Mouse (Mus musculus) Patski (cell line): Measurements from ENCODE around the gene Hinfp. TPM values are rescaled to one million over a fixed set of nuclear protein-coding genes. Genes with fewer than 3 reads are reported as not detected.
"Not testable (repeated sequence)": the region's sequence is repeated elsewhere in the genome, so short reads cannot be mapped to it uniquely, and the experiment has no call there.

ENCODE experiments used
- ATAC-seq: fragments of 100-300 bp; one replicate; pipeline ENCODE4 v1.8.0; 2021
- CTCF ChIA-PET: fragments of 350-600 bp; sonication (Branson Sonifier 250); formaldehyde crosslinking; loops from one replicate; lab custom pipeline; 2022; ENCODE audit warnings: inconsistent platforms; lab: Charles Lee
- POLR2A ChIA-PET: fragments of 350-600 bp; sonication (Branson Sonifier 250); formaldehyde crosslinking; loops from one replicate; lab custom pipeline; 2022; ENCODE audit warnings: antibody characterized with exemption, inconsistent platforms; lab: Charles Lee
- DNase-seq: peaks from one replicate; pipeline ENCODE4 v3.0.0-alpha.2; 2011; ENCODE audit warnings: low read depth, low spot score
- H3K27me3 ChIP-seq: fragments of 371-371 bp; one replicate; pipeline ENCODE4 v1.5.1; 2021
- CTCF ChIP-seq: fragments of 100-300 bp; IDR thresholded peaks from one replicate; pipeline ENCODE4 v1.5.1; 2021
- in situ Hi-C: fragments of 300-500 bp; cut with MboI; formaldehyde crosslinking; loops from 3 replicates; pipeline ENCODE4 v1.11.1; 2018; ENCODE audit warnings: low pct_unique_long_range_greater_than_20kb, mixed read lengths
- polyA plus RNA-seq: library from polyadenylated mRNA; unstranded; gene quantifications from one replicate; pipeline ENCODE4 v1.2.3, GENCODE M21; 2021

The Hinfp gene
- polyA plus RNA-seq, 1 experiment from 2014 or later, result 18.1 TPM

- DNase-seq, result no peak
- CTCF ChIA-PET, result no interaction called here
- in situ Hi-C loops, result no loop called here
Measured at GRCm38 (mm10) chr9:44324147-44324546, 18.7 kb upstream of the Hinfp start.

GRCm38 (mm10) chr9:44323656-44324055 is 18.2 kb upstream of the Hinfp start:
- H3K27me3 ChIP-seq, POLR2A ChIA-PET, DNase-seq, in situ Hi-C loops, ATAC-seq: not testable (repeated sequence)
- CTCF ChIA-PET, result interaction anchor here (1.6 to 1.9 kb wide), 2 partner anchors 11 to 90 kb away, joined by 3 to 7 read pairs; partner anchors contain the start of gene H2afx

More at GRCm38 (mm10) chr9:44324147-44324546, 18.7 kb upstream of the Hinfp start:
- H3K27me3 ChIP-seq, result no peaks in the 10 kb centered on the region
- POLR2A ChIA-PET, result no interaction called here
- no peak for TF ChIP-seq CTCF
- no peak for ATAC-seq

DNA sequence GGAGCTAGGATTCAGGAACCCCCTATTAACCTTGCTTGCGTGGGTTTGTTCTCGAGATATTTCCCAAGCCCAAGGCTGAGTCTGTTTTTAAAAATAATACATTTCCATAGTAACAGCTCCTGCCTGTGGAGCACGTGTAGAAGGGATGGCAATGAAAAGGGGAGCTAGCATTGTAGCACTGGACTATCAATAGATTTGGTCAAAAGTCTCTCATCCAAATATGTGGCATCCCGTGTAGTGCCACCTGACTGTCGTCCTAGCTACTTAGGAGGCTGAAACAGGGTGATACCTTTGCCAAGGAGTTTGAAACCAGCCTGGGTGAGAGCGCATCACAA is 15.3 kb upstream of the Hinfp start:
- in situ Hi-C loops, result no loop called here
- TF ChIP-seq CTCF, result no peak
- DNase-seq (no peak), ATAC-seq (no peak)
- POLR2A ChIA-PET, result interaction anchor here (0.9 to 2.8 kb wide), 3 partner anchors 8 to 58 kb away, joined by 3 to 16 read pairs (median 5); partner anchors contain the start of gene H2afx
- CTCF ChIA-PET, result interaction anchor here (0.7 to 1.7 kb wide), 3 partner anchors 9 to 62 kb away, joined by 3 read pairs; no protein-coding TSS in a partner anchor
- no peaks in the 10 kb centered on the region for H3K27me3 ChIP-seq

- no peak for TF ChIP-seq CTCF
- in situ Hi-C loops, result no loop called here
- CTCF ChIA-PET, result interaction anchor here (0.6 to 1.7 kb wide), 4 partner anchors 9 to 63 kb away, joined by 3 read pairs; no protein-coding TSS in a partner anchor
- H3K27me3 ChIP-seq, result no peaks in the 10 kb centered on the region
- peak; percentile 71 for DNase-seq
- peak; percentile 91 for ATAC-seq
- POLR2A ChIA-PET, result interaction anchor here (0.9 to 2.8 kb wide), 5 partner anchors 9 to 173 kb away, joined by 3 to 16 read pairs (median 4); partner anchors contain the start of gene H2afx
Measured at GRCm38 (mm10) chr9:44319887-44320798, 14.7 kb upstream of the Hinfp start, which contains the start of gene C2cd2l. TSS of gene C2cd2l (minus strand) at chr9:44320285.

DNA sequence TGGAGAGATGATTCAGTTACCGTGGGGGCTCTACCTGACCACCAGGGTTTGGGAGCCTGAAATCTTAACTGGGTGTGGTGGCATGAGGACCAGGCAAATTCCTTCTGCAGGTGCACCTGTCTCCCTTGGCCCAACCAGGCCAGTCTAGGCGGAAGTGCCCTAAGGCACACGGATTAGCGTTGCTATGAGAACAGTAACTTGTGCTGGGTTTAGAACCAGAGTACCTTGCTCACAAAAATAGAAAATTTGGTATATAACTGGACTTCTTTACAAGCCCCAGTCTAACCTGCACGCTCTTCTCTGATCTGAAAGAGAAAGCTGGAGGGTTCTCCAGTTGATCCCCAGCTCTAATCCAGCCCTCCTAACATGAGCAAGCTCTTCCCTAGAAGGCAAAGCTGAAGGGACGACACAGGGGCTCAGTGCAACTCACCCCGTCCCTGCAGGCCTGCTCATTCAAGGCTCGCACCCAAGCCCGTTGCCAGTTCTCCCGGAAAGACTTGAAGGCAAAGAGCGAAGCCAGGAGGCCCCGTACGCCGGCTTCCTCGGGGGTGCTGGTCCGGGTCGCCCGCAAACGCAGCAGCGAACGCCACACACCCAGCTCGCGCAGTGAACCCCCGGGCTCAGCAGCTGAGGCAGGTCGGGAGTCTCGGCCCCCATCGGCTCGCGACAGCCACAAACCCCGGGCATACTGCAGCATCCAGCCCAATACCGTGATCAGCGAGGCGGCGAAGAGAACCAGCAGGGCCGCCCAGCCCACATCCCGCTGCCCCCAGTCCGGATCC is 13.8 kb upstream of the Hinfp start:
- CTCF ChIA-PET, result interaction anchor here (0.6 to 1.9 kb wide), 2 partner anchors 10 to 12 kb away, joined by 3 to 7 read pairs; no protein-coding TSS in a partner anchor
- no peak for DNase-seq
- POLR2A ChIA-PET, result interaction anchor here (0.9 to 2.8 kb wide), 4 partner anchors 10 to 172 kb away, joined by 3 to 16 read pairs (median 4); partner anchors contain the start of gene H2afx
- H3K27me3 ChIP-seq, result no peaks in the 10 kb centered on the region
- in situ Hi-C loops, result no loop called here
- peak; percentile 27 for ATAC-seq
- TF ChIP-seq CTCF, result no peak

DNA sequence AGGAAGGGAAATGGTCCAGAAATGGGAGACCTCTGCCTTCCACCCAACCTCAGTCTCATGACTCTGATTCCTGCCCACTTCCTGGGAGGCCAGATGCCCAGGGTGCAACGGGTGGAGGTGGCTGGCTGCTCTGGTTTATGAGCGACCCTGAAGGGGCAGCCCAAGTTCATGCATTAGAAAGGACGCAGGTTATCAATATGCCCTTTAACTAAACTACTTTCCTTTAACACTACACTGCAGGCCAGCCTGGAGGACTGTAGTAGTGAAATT is 13.3 kb upstream of the Hinfp start:
- in situ Hi-C loops, result no loop called here
- CTCF ChIA-PET, result interaction anchor here (1.9 kb wide), 1 partner anchor 9 kb away, joined by 7 read pairs; no protein-coding TSS in a partner anchor
- ATAC-seq (no peak), DNase-seq (no peak)
- no peak for TF ChIP-seq CTCF
- POLR2A ChIA-PET, result interaction anchor here (2.8 kb wide), 1 partner anchor 16 kb away, joined by 16 read pairs; the partner anchor contains the start of gene H2afx
- H3K27me3 ChIP-seq, result no peaks in the 10 kb centered on the region

DNA sequence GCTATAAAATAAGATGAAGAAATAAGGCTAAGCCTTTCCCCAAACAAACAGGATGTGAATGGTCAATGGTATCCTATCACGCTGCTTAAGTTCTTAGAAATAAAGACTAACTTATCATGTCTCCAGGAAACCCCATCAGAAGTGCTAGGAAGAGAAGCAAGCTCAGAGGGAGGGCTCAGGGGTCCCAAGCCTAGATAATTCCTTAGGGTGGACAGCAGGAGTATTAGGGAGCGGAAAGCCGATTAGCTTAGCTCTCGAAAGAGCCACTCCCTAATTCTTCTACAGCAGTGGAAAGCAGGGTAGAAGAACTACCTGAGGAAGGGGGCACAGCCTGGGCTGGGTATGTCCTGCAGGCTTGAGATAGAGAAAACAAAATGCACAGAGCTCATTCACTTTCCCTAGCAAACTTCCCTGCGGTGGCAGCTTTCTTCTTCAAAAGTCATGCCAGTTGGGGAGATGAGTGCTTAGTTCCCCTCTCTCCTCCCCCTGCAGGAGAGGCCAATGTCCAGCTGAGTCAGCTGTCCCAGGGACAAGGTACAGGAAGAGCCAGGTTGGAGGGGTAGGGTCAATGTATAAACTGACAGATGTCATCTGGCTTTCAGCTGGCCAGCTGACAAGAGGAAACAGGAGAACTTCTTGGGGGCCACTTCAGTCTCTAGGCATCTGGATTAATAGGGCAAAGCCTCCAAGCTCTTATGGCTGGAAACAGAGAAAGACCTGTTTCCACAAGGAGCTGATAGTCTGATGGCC is 12.8 kb upstream of the Hinfp start:
- ChIA-PET POLR2A (no interaction called here), CTCF (interaction anchor here (1.9 kb wide), 1 partner anchor 9 kb away, joined by 7 read pairs; no protein-coding TSS in a partner anchor)
- ATAC-seq, result no peak
- TF ChIP-seq CTCF, result no peak
- in situ Hi-C loops, result no loop called here
- no peak for DNase-seq
- no peaks in the 10 kb centered on the region for H3K27me3 ChIP-seq

GRCm38 (mm10) chr9:44317452-44317851 is 12.0 kb upstream of the Hinfp start:
- TF ChIP-seq CTCF, result no peak
- in situ Hi-C loops, result no loop called here
- DNase-seq (no peak), ATAC-seq (no peak)
- ChIA-PET POLR2A (no interaction called here), CTCF (no interaction called here)
- no peaks in the 10 kb centered on the region for H3K27me3 ChIP-seq

DNA sequence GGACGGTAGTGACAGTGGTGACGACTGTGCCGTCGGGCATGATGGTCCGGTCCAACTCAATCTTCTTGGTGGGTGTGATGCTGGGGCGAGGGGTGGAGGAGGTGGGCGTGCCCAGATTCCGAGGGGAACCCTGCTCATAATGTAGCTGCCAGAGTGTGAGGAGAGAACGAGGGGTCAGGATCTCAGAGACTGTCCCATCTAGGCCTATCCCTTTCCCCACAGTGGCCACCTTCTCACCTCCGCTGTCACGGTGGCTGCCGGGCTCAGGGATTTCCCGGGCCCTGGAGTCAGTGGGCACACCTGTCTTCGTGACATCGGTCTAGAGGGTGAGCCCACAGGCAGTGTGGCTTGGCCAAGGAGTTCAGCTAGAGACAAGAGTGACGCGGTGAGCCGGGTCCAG is 9.4 kb upstream of the Hinfp start:
- POLR2A ChIA-PET, result interaction anchor here (0.6 kb wide), 1 partner anchor 10 kb away, joined by 3 read pairs; no protein-coding TSS in a partner anchor
- no peaks in the 10 kb centered on the region for H3K27me3 ChIP-seq
- ATAC-seq (no peak), DNase-seq (no peak)
- in situ Hi-C loops, result no loop called here
- CTCF ChIA-PET, result no interaction called here
- no peak for TF ChIP-seq CTCF

DNA sequence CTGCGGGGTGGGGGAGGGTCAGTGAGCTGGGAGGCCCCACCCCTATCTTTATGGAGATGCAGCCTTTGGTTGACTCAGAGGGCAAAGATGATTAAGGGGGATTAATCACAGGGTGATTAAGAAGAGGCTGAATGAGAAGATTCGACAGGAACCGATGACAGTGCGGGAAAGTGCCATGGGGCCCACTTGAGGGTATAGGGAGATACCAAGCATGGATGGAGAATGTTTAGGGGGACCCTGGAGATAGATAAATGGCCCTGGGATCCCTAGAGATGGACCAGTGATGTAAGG is 8.7 kb upstream of the Hinfp start:
- ATAC-seq, result no peak
- TF ChIP-seq CTCF, result no peak
- in situ Hi-C loops, result no loop called here
- no peaks in the 10 kb centered on the region for H3K27me3 ChIP-seq
- CTCF ChIA-PET, result no interaction called here
- POLR2A ChIA-PET, result no interaction called here
- no peak for DNase-seq
